Mouse (Mus musculus) limb, embryonic 13.5 days (tissue): ENCODE results near the gene U2af1. TPM values are rescaled to one million over a fixed set of nuclear protein-coding genes. Genes with fewer than 3 reads are reported as not detected.
"Not testable (repeated sequence)": the region's sequence is repeated elsewhere in the genome, so short reads cannot be mapped to it uniquely, and the experiment has no call there.

Experiments
- ATAC-seq: fragments of 200-750 bp; cut with Nextera tagmentation; 2 replicates; pipeline ENCODE4 v1.8.0; 2017; ENCODE audit warnings: low read depth, moderate number of reproducible peaks, moderate TSS enrichment; ENCODE audit not compliant: low FRiP score
- H3K27ac ChIP-seq: fragments of 300-500 bp; sonication (generic); 2 replicates; pipeline ENCODE4 v1.5.1; 2015; ENCODE audit warnings: inconsistent platforms, mild to moderate bottlenecking, moderate library complexity
- H3K27me3 ChIP-seq: fragments of 300-500 bp; sonication (generic); 2 replicates; pipeline ENCODE4 v1.6.1; 2015; ENCODE audit warnings: mild to moderate bottlenecking, inconsistent platforms
- H3K36me3 ChIP-seq: fragments of 300-500 bp; sonication (generic); 2 replicates; pipeline ENCODE4 v1.6.1; 2015; ENCODE audit warnings: inconsistent platforms, mild to moderate bottlenecking, moderate library complexity
- H3K4me1 ChIP-seq: fragments of 300-500 bp; sonication (generic); 2 replicates; pipeline ENCODE4 v1.6.1; 2015; ENCODE audit warnings: inconsistent platforms
- H3K4me2 ChIP-seq: fragments of 300-500 bp; sonication (generic); replicated peaks from 2 replicates; pipeline ENCODE4 v1.6.1; 2015; ENCODE audit warnings: inconsistent platforms, mild to moderate bottlenecking, moderate library complexity
- H3K4me3 ChIP-seq: fragments of 300-500 bp; sonication (generic); 2 replicates; pipeline ENCODE4 v1.5.1; 2015; ENCODE audit warnings: moderate library complexity, mild to moderate bottlenecking, inconsistent platforms
- H3K9ac ChIP-seq: fragments of 300-500 bp; sonication (generic); 2 replicates; pipeline ENCODE4 v1.6.1; 2015; ENCODE audit warnings: mild to moderate bottlenecking, inconsistent platforms
- H3K9me3 ChIP-seq: fragments of 300-500 bp; sonication (generic); 2 replicates; pipeline ENCODE4 v1.6.1; 2016; ENCODE audit warnings: inconsistent platforms
- WGBS: fragments of 180-500 bp; shearing (Covaris S2); methylation state at CpG from one replicate; pipeline ENCODE4 v1.1.7; 2015; 5-methylcytosine and 5-hydroxymethylcytosine counted together
- polyA plus RNA-seq: library from polyadenylated mRNA; unstranded; fragments of >200 nt; fragmentation: Nextera tagmentation; extraction: Ambion mirVana; gene quantifications from 2 replicates; pipeline ENCODE4 v1.2.1, GENCODE M21; 2015

Gene U2af1
- polyA plus RNA-seq = 354 and 373 TPM in 2 replicates

GRCm38 (mm10) chr17:31658468-31659185 lies at the start of gene U2af1:
Gene U2af1, minus strand, starts transcription at chr17:31658892.
- Histone ChIP-seq H3K27me3 (no peaks in the 10 kb centered on the region), H3K9ac (peak within 1 kb of the TSS; percentile 98), H3K27ac (peak within 1 kb of the TSS; percentile 87), H3K4me3 (peak within 1 kb of the TSS; percentile 98), H3K4me1 (peaks cover 27% of the 10 kb centered on the region), H3K4me2 (peak within 1 kb of the TSS; percentile 94), H3K36me3 (peaks cover 32% of the 10 kb centered on the region), H3K9me3 (no peaks in the 10 kb centered on the region)
- ATAC-seq = peak; percentile 98
- under 1% methylated on average over 73 of the region's 77 CpGs for WGBS

GRCm38 (mm10) chr17:31705271-31706020 lies 46.8 kb upstream of the U2af1 start:
- Histone ChIP-seq H3K27ac (no peak overlapping the region), H3K9me3 (no peaks in the 10 kb centered on the region), H3K9ac (no peak overlapping the region), H3K4me2 (no peak overlapping the region), H3K4me1 (no peaks in the 10 kb centered on the region), H3K36me3 (no peaks in the 10 kb centered on the region), H3K27me3 (no peaks in the 10 kb centered on the region), H3K4me3 (no peak overlapping the region)
- ATAC-seq = no peak
- WGBS = 68% methylated on average over 20 of the region's 20 CpGs

GRCm38 (mm10) chr17:31703276-31703980 lies 44.7 kb upstream of the U2af1 start:
- H3K9me3 ChIP-seq = no peaks in the 10 kb centered on the region
- no peak overlapping the region for H3K4me3 ChIP-seq
- H3K36me3 ChIP-seq = no peaks in the 10 kb centered on the region
- no peaks in the 10 kb centered on the region for H3K4me1 ChIP-seq
- H3K9ac ChIP-seq = no peak overlapping the region
- H3K27ac ChIP-seq = no peak overlapping the region
- ATAC-seq = no peak
- H3K4me2 ChIP-seq = no peak overlapping the region
- 71% methylated on average over 6 of the region's 6 CpGs for WGBS
- H3K27me3 ChIP-seq = no peaks in the 10 kb centered on the region

- Histone ChIP-seq H3K9ac (no peak overlapping the region), H3K4me1 (peaks cover 8% of the 10 kb centered on the region), H3K4me2 (no peak overlapping the region), H3K27ac (no peak overlapping the region), H3K27me3 (no peaks in the 10 kb centered on the region), H3K9me3 (no peaks in the 10 kb centered on the region), H3K4me3 (no peak overlapping the region), H3K36me3 (no peaks in the 10 kb centered on the region)
- no peak for ATAC-seq
- 62% methylated on average over 11 of the region's 11 CpGs for WGBS
Observed at GRCm38 (mm10) chr17:31698347-31698746, 39.7 kb upstream of the U2af1 start.

- not testable (repeated sequence) for H3K9ac ChIP-seq, H3K27ac ChIP-seq, H3K9me3 ChIP-seq, H3K36me3 ChIP-seq, H3K4me2 ChIP-seq, H3K27me3 ChIP-seq, ATAC-seq, H3K4me3 ChIP-seq
- 88% methylated on average over 7 of the region's 7 CpGs for WGBS
- peaks cover 17% of the 10 kb centered on the region for H3K4me1 ChIP-seq
Observed at GRCm38 (mm10) chr17:31695356-31695755, 36.7 kb upstream of the U2af1 start.

- 74% methylated on average over 1 of the region's 1 CpGs for WGBS
- Histone ChIP-seq H3K36me3 (no peaks in the 10 kb centered on the region), H3K27me3 (no peaks in the 10 kb centered on the region)
Observed at GRCm38 (mm10) chr17:31694949-31695348, 36.3 kb upstream of the U2af1 start.

GRCm38 (mm10) chr17:31694023-31694376 lies 35.3 kb upstream of the U2af1 start:
- Histone ChIP-seq H3K4me3 (no peak overlapping the region), H3K9ac (no peak overlapping the region), H3K4me1 (peaks cover 17% of the 10 kb centered on the region), H3K27me3 (no peaks in the 10 kb centered on the region), H3K36me3 (no peaks in the 10 kb centered on the region), H3K4me2 (no peak overlapping the region), H3K27ac (no peak overlapping the region), H3K9me3 (no peaks in the 10 kb centered on the region)
- ATAC-seq = peak; percentile 22; the same call in 1 of the 2 replicates
- 66% methylated on average over 7 of the region's 7 CpGs for WGBS

More at GRCm38 (mm10) chr17:31694949-31695348, 36.3 kb upstream of the U2af1 start:
- H3K9me3 ChIP-seq = no peaks in the 10 kb centered on the region
- no peak overlapping the region for H3K9ac ChIP-seq
- H3K4me1 ChIP-seq = peaks cover 17% of the 10 kb centered on the region
- no peak overlapping the region for H3K27ac ChIP-seq
- ATAC-seq = no peak
- H3K4me2 ChIP-seq = no peak overlapping the region
- no peak overlapping the region for H3K4me3 ChIP-seq

GRCm38 (mm10) chr17:31693330-31694022 lies 34.8 kb upstream of the U2af1 start:
- Histone ChIP-seq H3K4me1 (peaks cover 17% of the 10 kb centered on the region), H3K4me2 (peak overlapping the region; percentile 61), H3K9me3 (no peaks in the 10 kb centered on the region), H3K4me3 (peak overlapping the region; percentile 19), H3K27ac (no peak overlapping the region), H3K9ac (no peak overlapping the region), H3K36me3 (no peaks in the 10 kb centered on the region), H3K27me3 (no peaks in the 10 kb centered on the region)
- peak; percentile 60 for ATAC-seq
- WGBS = 3% methylated on average over 20 of the region's 20 CpGs

- H3K27ac ChIP-seq = no peak overlapping the region
- H3K4me2 ChIP-seq = peak overlapping the region; percentile 61
- no peaks in the 10 kb centered on the region for H3K36me3 ChIP-seq
- H3K27me3 ChIP-seq = no peaks in the 10 kb centered on the region
- peaks cover 17% of the 10 kb centered on the region for H3K4me1 ChIP-seq
- WGBS = 48% methylated on average over 5 of the region's 5 CpGs
- no peak overlapping the region for H3K4me3 ChIP-seq
- ATAC-seq = no peak
- no peak overlapping the region for H3K9ac ChIP-seq
- no peaks in the 10 kb centered on the region for H3K9me3 ChIP-seq
Observed at GRCm38 (mm10) chr17:31692918-31693317, 34.2 kb upstream of the U2af1 start.

GRCm38 (mm10) chr17:31689606-31690005 lies 30.9 kb upstream of the U2af1 start:
- no peaks in the 10 kb centered on the region for H3K9me3 ChIP-seq
- ATAC-seq = no peak
- H3K4me3 ChIP-seq = no peak overlapping the region
- H3K4me1 ChIP-seq = peaks cover 28% of the 10 kb centered on the region
- no peaks in the 10 kb centered on the region for H3K36me3 ChIP-seq
- WGBS = 76% methylated on average over 1 of the region's 1 CpGs
- no peak overlapping the region for H3K27ac ChIP-seq
- H3K4me2 ChIP-seq = no peak overlapping the region
- H3K9ac ChIP-seq = no peak overlapping the region
- no peaks in the 10 kb centered on the region for H3K27me3 ChIP-seq

GRCm38 (mm10) chr17:31688112-31688511 lies 29.4 kb upstream of the U2af1 start:
- no peak for ATAC-seq
- no peaks in the 10 kb centered on the region for H3K9me3 ChIP-seq

More at GRCm38 (mm10) chr17:31688112-31688511, 29.4 kb upstream of the U2af1 start:
- Histone ChIP-seq H3K4me3 (no peak overlapping the region), H3K36me3 (no peaks in the 10 kb centered on the region), H3K4me1 (peaks cover 17% of the 10 kb centered on the region), H3K9ac (no peak overlapping the region), H3K27me3 (peaks cover 4% of the 10 kb centered on the region; the same call in 1 of the 2 replicates), H3K27ac (no peak overlapping the region), H3K4me2 (no peak overlapping the region)
- WGBS = 81% methylated on average over 9 of the region's 9 CpGs
